Mouse (Mus musculus): ENCODE measurements at regions not wholly inside any gene's neighbourhood (a gene's known extent, or its start where the extent isn't known, plus 50 kb on each side); places are given as distances from the start of the nearest gene placed in this dataset.
"Not testable (repeated sequence)": the region's sequence is repeated elsewhere in the genome, so short reads cannot be mapped to it uniquely, and the experiment has no call there.

GRCm38 (mm10) chrX:19341231-19342007 is 139.7 kb downstream of the Tex13c3 start:
- H3K36me3 ChIP-seq (ENCODE audit: control insufficient read depth, insufficient read depth, low read length); H3K27ac ChIP-seq; H3K79me2 ChIP-seq (replicated peaks; ENCODE audit: control insufficient read depth, insufficient read depth, low read length); H3K27me3 ChIP-seq (ENCODE audit: control insufficient read depth, insufficient read depth, low read length); H3K9ac ChIP-seq (ENCODE audit: low read depth, low read length); H3K4me1 ChIP-seq (ENCODE audit: control insufficient read depth, insufficient read depth, low read length); DNase-seq; intact Hi-C loops (cut with DNase I); H3K4me3 ChIP-seq: not testable (repeated sequence)
- 62% methylated on average over 3 of the region's 3 CpGs for WGBS

GRCm38 (mm10) chrX:19313286-19313685 is 167.8 kb downstream of the Tex13c3 start:
- intact Hi-C loops (cut with DNase I) = no loop called here
- DNase-seq = no peak
- WGBS = 66% methylated on average over 2 of the region's 2 CpGs

GRCm38 (mm10) chrX:19311809-19312559 is 169.1 kb downstream of the Tex13c3 start:
- no peak overlapping the region for H3K27ac ChIP-seq
- H3K27me3 ChIP-seq (ENCODE audit: control insufficient read depth, insufficient read depth, low read length) = no peaks in the 10 kb centered on the region
- 54% methylated on average over 1 of the region's 1 CpGs for WGBS
- no peaks in the 10 kb centered on the region for H3K79me2 ChIP-seq (replicated peaks; ENCODE audit: control insufficient read depth, insufficient read depth, low read length)
- TF ChIP-seq CTCF (IDR thresholded peaks at IDR 0.05) = no peak
- intact Hi-C loops (cut with DNase I) = no loop called here
- no peak for DNase-seq
- H3K9ac ChIP-seq (ENCODE audit: low read depth, low read length) = no peak overlapping the region
- no peaks in the 10 kb centered on the region for H3K36me3 ChIP-seq (ENCODE audit: control insufficient read depth, insufficient read depth, low read length)
- H3K4me3 ChIP-seq = no peak overlapping the region
- H3K4me1 ChIP-seq (ENCODE audit: control insufficient read depth, insufficient read depth, low read length) = no peaks in the 10 kb centered on the region

More at GRCm38 (mm10) chrX:19313286-19313685, 167.8 kb downstream of the Tex13c3 start:
- Histone ChIP-seq H3K79me2 (replicated peaks; ENCODE audit: control insufficient read depth, insufficient read depth, low read length) (no peaks in the 10 kb centered on the region), H3K4me3 (no peak overlapping the region), H3K27me3 (ENCODE audit: control insufficient read depth, insufficient read depth, low read length) (no peaks in the 10 kb centered on the region), H3K9ac (ENCODE audit: low read depth, low read length) (no peak overlapping the region), H3K4me1 (ENCODE audit: control insufficient read depth, insufficient read depth, low read length) (no peaks in the 10 kb centered on the region), H3K36me3 (ENCODE audit: control insufficient read depth, insufficient read depth, low read length) (no peaks in the 10 kb centered on the region), H3K27ac (no peak overlapping the region)
- TF ChIP-seq POLR2A (IDR thresholded peaks at IDR 0.05; ENCODE audit: insufficient read depth, low read depth, low read length) (no peak), EP300 (IDR thresholded peaks at IDR 0.05; ENCODE audit: insufficient read depth, low read depth, low read length) (no peak), CTCF (IDR thresholded peaks at IDR 0.05) (no peak)

- no peak overlapping the region for H3K9ac ChIP-seq (ENCODE audit: low read depth, low read length)
Observed at GRCm38 (mm10) chrX:19311377-19311776, 169.7 kb downstream of the Tex13c3 start.

GRCm38 (mm10) chrX:19288171-19288570 is 192.9 kb downstream of the Tex13c3 start:
- 82% methylated on average over 2 of the region's 2 CpGs for WGBS
- H3K27ac ChIP-seq = no peak overlapping the region
- no peaks in the 10 kb centered on the region for H3K27me3 ChIP-seq (ENCODE audit: control insufficient read depth, insufficient read depth, low read length)
- H3K4me3 ChIP-seq = no peak overlapping the region
- intact Hi-C loops (cut with DNase I) = no loop called here
- H3K79me2 ChIP-seq (replicated peaks; ENCODE audit: control insufficient read depth, insufficient read depth, low read length) = no peaks in the 10 kb centered on the region
- no peak overlapping the region for H3K9ac ChIP-seq (ENCODE audit: low read depth, low read length)
- no peaks in the 10 kb centered on the region for H3K36me3 ChIP-seq (ENCODE audit: control insufficient read depth, insufficient read depth, low read length)
- DNase-seq = no peak
- H3K4me1 ChIP-seq (ENCODE audit: control insufficient read depth, insufficient read depth, low read length) = no peaks in the 10 kb centered on the region
- TF ChIP-seq CTCF (IDR thresholded peaks at IDR 0.05) (no peak), POLR2A (IDR thresholded peaks at IDR 0.05; ENCODE audit: insufficient read depth, low read depth, low read length) (no peak), EP300 (IDR thresholded peaks at IDR 0.05; ENCODE audit: insufficient read depth, low read depth, low read length) (no peak)

More at GRCm38 (mm10) chrX:19311377-19311776, 169.7 kb downstream of the Tex13c3 start:
- 26% methylated on average over 1 of the region's 1 CpGs for WGBS
- no peak for DNase-seq
- intact Hi-C loops (cut with DNase I) = no loop called here
- TF ChIP-seq CTCF (IDR thresholded peaks at IDR 0.05) (no peak), POLR2A (IDR thresholded peaks at IDR 0.05; ENCODE audit: insufficient read depth, low read depth, low read length) (no peak), EP300 (IDR thresholded peaks at IDR 0.05; ENCODE audit: insufficient read depth, low read depth, low read length) (no peak)
- Histone ChIP-seq H3K4me1 (ENCODE audit: control insufficient read depth, insufficient read depth, low read length) (no peaks in the 10 kb centered on the region), H3K27ac (no peak overlapping the region), H3K4me3 (no peak overlapping the region), H3K79me2 (replicated peaks; ENCODE audit: control insufficient read depth, insufficient read depth, low read length) (no peaks in the 10 kb centered on the region), H3K36me3 (ENCODE audit: control insufficient read depth, insufficient read depth, low read length) (no peaks in the 10 kb centered on the region), H3K27me3 (ENCODE audit: control insufficient read depth, insufficient read depth, low read length) (no peaks in the 10 kb centered on the region)

- WGBS = 76% methylated on average over 5 of the region's 5 CpGs
- DNase-seq = no peak
- H3K4me1 ChIP-seq (ENCODE audit: control insufficient read depth, insufficient read depth, low read length) = no peaks in the 10 kb centered on the region
- no peak overlapping the region for H3K9ac ChIP-seq (ENCODE audit: low read depth, low read length)
- no peaks in the 10 kb centered on the region for H3K27me3 ChIP-seq (ENCODE audit: control insufficient read depth, insufficient read depth, low read length)
- H3K79me2 ChIP-seq (replicated peaks; ENCODE audit: control insufficient read depth, insufficient read depth, low read length) = no peaks in the 10 kb centered on the region
- H3K36me3 ChIP-seq (ENCODE audit: control insufficient read depth, insufficient read depth, low read length) = no peaks in the 10 kb centered on the region
- TF ChIP-seq CTCF (IDR thresholded peaks at IDR 0.05) (no peak), EP300 (IDR thresholded peaks at IDR 0.05; ENCODE audit: insufficient read depth, low read depth, low read length) (no peak), POLR2A (IDR thresholded peaks at IDR 0.05; ENCODE audit: insufficient read depth, low read depth, low read length) (no peak)
- intact Hi-C loops (cut with DNase I) = no loop called here
- H3K4me3 ChIP-seq = no peak overlapping the region
- no peak overlapping the region for H3K27ac ChIP-seq
Observed at GRCm38 (mm10) chrX:19286431-19286830, 194.7 kb downstream of the Tex13c3 start.

All from heart, adult 2 months (tissue).